Mouse (Mus musculus) ES-E14 (cell line): Measurements from ENCODE around the gene AB124611. TPM values are rescaled to one million over a fixed set of nuclear protein-coding genes. Genes with fewer than 3 reads are reported as not detected.
"Not testable (repeated sequence)": the region's sequence is repeated elsewhere in the genome, so short reads cannot be mapped to it uniquely, and the experiment has no call there.

Source experiments
- DNase-seq: peaks from one replicate; pipeline ENCODE4 v3.0.0-alpha.2; 2013; ENCODE audit warnings: low read depth, low spot score
- H3K27ac ChIP-seq: 2 replicates; pipeline ENCODE4 v1.5.1; 2012; ENCODE audit warnings: low read depth, mild to moderate bottlenecking, low read length, moderate library complexity, mixed read lengths; ENCODE audit not compliant: poor library complexity, insufficient read depth, severe bottlenecking
- H3K36me3 ChIP-seq: 2 replicates; pipeline ENCODE4 v1.6.1; 2012; ENCODE audit warnings: mild to moderate bottlenecking, low read length, moderate library complexity, mixed read lengths; ENCODE audit not compliant: control insufficient read depth, poor library complexity, insufficient read depth, severe bottlenecking
- H3K4me1 ChIP-seq, 2 experiments: fragments of 150-350 bp in 1 of 2; sonication (generic) in 1 of 2; 2 replicates each; pipeline ENCODE4 v1.6.1; 2012; ENCODE audit warnings: low read length in 2 of 2, mild to moderate bottlenecking in 1 of 2, mixed read lengths in 1 of 2; ENCODE audit not compliant: control insufficient read depth in 2 of 2, insufficient read depth in 2 of 2, poor library complexity in 1 of 2
- H3K4me3 ChIP-seq, 2 experiments: fragments of 150-350 bp in 1 of 2; sonication (generic) in 1 of 2; 2 replicates each; pipeline ENCODE4 v1.5.1; 2012; ENCODE audit warnings: low read length in 2 of 2, low read depth in 1 of 2, mild to moderate bottlenecking in 1 of 2, mixed read lengths in 1 of 2; ENCODE audit not compliant: insufficient read depth in 1 of 2, poor library complexity in 1 of 2, severe bottlenecking in 1 of 2
- H3K9ac ChIP-seq: 2 replicates; pipeline ENCODE4 v1.6.1; 2012; ENCODE audit warnings: low read depth, mild to moderate bottlenecking, low read length, mixed read lengths; ENCODE audit not compliant: poor library complexity, insufficient read depth, severe bottlenecking
- H3K9me3 ChIP-seq: fragments of 150-350 bp; sonication (generic); 2 replicates; pipeline ENCODE4 v1.6.1; 2012; ENCODE audit warnings: low read depth, mild to moderate bottlenecking, low read length; ENCODE audit not compliant: control insufficient read depth, insufficient read depth
- CHD2 ChIP-seq: IDR thresholded peaks from 2 replicates; pipeline ENCODE4 v1.6.1; 2014; ENCODE audit warnings: mild to moderate bottlenecking, low read depth, low read length, inconsistent platforms
- HCFC1 ChIP-seq: IDR thresholded peaks from 2 replicates; pipeline ENCODE4 v1.6.1; 2012; ENCODE audit warnings: low read length, inconsistent platforms, borderline replicate concordance; ENCODE audit not compliant: insufficient read depth
- MAFK ChIP-seq: IDR thresholded peaks from 2 replicates; pipeline ENCODE4 v1.6.1; 2014; ENCODE audit warnings: mild to moderate bottlenecking, low read depth, low read length, inconsistent platforms; ENCODE audit not compliant: insufficient read depth
- ZC3H11A ChIP-seq: IDR thresholded peaks from 2 replicates; pipeline ENCODE4 v1.6.1; 2012; ENCODE audit warnings: low read depth, mild to moderate bottlenecking, inconsistent platforms, low read length, borderline replicate concordance
- ZNF384 ChIP-seq: IDR thresholded peaks from 2 replicates; pipeline ENCODE4 v1.6.1; 2012; ENCODE audit warnings: low read depth, low read length, inconsistent platforms
- in situ Hi-C, 2 experiments: fragments of 600-800 bp; cut with MboI; formaldehyde crosslinking; loops; one replicate each; pipeline ENCODE4 v1.15.1; 2025; ENCODE audit warnings: low sequenced_read_pairs in 2 of 2, inconsistent platforms in 1 of 2; ENCODE audit not compliant: unreplicated experiment in 2 of 2
- total RNA-seq: library from RNA; depleted of rRNA; stranded (reverse); fragments of 300-350 nt; gene quantifications from 2 replicates; pipeline ENCODE4 v1.2.3, GENCODE M21; 2012

AB124611 gene
- total RNA-seq, 1 experiment: not detected

GRCm38 (mm10) chr9:21537009-21537408 is 11.0 kb downstream of the AB124611 start:
- H3K4me1 ChIP-seq: peaks cover 0 to 6% of the 10 kb centered on the region in 2 experiments; a peak in 1 of 4 replicates
- TF ChIP-seq MAFK (no peak), CHD2 (no peak), ZNF384 (no peak), HCFC1 (no peak), ZC3H11A (no peak)
- no peak overlapping the region for H3K4me3 ChIP-seq
- no peak for DNase-seq
- H3K9me3 ChIP-seq: no peaks in the 10 kb centered on the region
- no peak overlapping the region for H3K27ac ChIP-seq
- no peaks in the 10 kb centered on the region for H3K36me3 ChIP-seq
- in situ Hi-C loops: no loop called here
- H3K9ac ChIP-seq: no peak overlapping the region

- H3K9ac ChIP-seq: no peak overlapping the region
- no peak overlapping the region for H3K27ac ChIP-seq
- in situ Hi-C loops: no loop called here
Observed at GRCm38 (mm10) chr9:21539981-21540753, 14.2 kb downstream of the AB124611 start.

GRCm38 (mm10) chr9:21542001-21542400 is 16.0 kb downstream of the AB124611 start:
- H3K9me3 ChIP-seq, DNase-seq, H3K4me3 ChIP-seq, H3K36me3 ChIP-seq, H3K27ac ChIP-seq, H3K9ac ChIP-seq, in situ Hi-C loops: not testable (repeated sequence)
- peaks cover 0 to 11% of the 10 kb centered on the region in 2 experiments; a peak in 2 of 4 replicates for H3K4me1 ChIP-seq

More at GRCm38 (mm10) chr9:21539981-21540753, 14.2 kb downstream of the AB124611 start:
- Histone ChIP-seq H3K4me1 (peaks cover 0 to 12% of the 10 kb centered on the region in 2 experiments; a peak in 2 of 4 replicates), H3K9me3 (no peaks in the 10 kb centered on the region), H3K36me3 (no peaks in the 10 kb centered on the region), H3K4me3 (no peak overlapping the region)
- no peak for TF ChIP-seq MAFK
- no peak for TF ChIP-seq CHD2
- no peak for DNase-seq

- no peaks in the 10 kb centered on the region for H3K9me3 ChIP-seq
- peaks cover 4% of the 10 kb centered on the region; the same call in 1 of the 2 replicates for H3K36me3 ChIP-seq
- TF ChIP-seq ZNF384: no peak
- no peak for TF ChIP-seq MAFK
- TF ChIP-seq ZC3H11A: no peak
- peak overlapping the region; percentile 54; the same call in 1 of the 2 replicates for H3K9ac ChIP-seq
- H3K4me1 ChIP-seq: peaks cover 0 to 10% of the 10 kb centered on the region in 2 experiments; a peak in 2 of 4 replicates
- peak overlapping the region; percentile 71 to 97 for H3K4me3 ChIP-seq
- H3K27ac ChIP-seq: peak overlapping the region; percentile 61
- in situ Hi-C loops: no loop called here
- no peak for DNase-seq
Observed at GRCm38 (mm10) chr9:21545351-21545915, 19.5 kb downstream of the AB124611 start.
